Mouse (Mus musculus) embryonic facial prominence, embryonic 13.5 days (tissue): Measurements from ENCODE around the gene Meis2. TPM values are rescaled to one million over a fixed set of nuclear protein-coding genes. Genes with fewer than 3 reads are reported as not detected.
A peak's percentile ranks its signal among the peaks of the same experiment; 100 is the strongest.

Source experiments
- ATAC-seq: fragments of 200-750 bp; cut with Nextera tagmentation; 2 replicates; pipeline ENCODE4 v1.8.0; 2017; ENCODE audit warnings: low read depth; ENCODE audit not compliant: insufficient number of reproducible peaks, insufficient read depth, low FRiP score, low TSS enrichment
- H3K27ac ChIP-seq: fragments of 300-500 bp; sonication (generic); 2 replicates; pipeline ENCODE4 v1.5.1; 2015; ENCODE audit warnings: moderate library complexity, mild to moderate bottlenecking, inconsistent platforms
- H3K27me3 ChIP-seq: fragments of 300-500 bp; sonication (generic); 2 replicates; pipeline ENCODE4 v1.6.1; 2015; ENCODE audit warnings: mild to moderate bottlenecking, inconsistent platforms
- H3K36me3 ChIP-seq: fragments of 300-500 bp; sonication (generic); 2 replicates; pipeline ENCODE4 v1.6.1; 2015; ENCODE audit warnings: mild to moderate bottlenecking, inconsistent platforms
- H3K4me1 ChIP-seq: fragments of 300-500 bp; sonication (generic); 2 replicates; pipeline ENCODE4 v1.6.1; 2015; ENCODE audit warnings: inconsistent platforms
- H3K4me2 ChIP-seq: fragments of 300-500 bp; sonication (generic); 2 replicates; pipeline ENCODE4 v1.6.1; 2015; ENCODE audit warnings: moderate library complexity, mild to moderate bottlenecking, inconsistent platforms
- H3K4me3 ChIP-seq: fragments of 300-500 bp; sonication (generic); 2 replicates; pipeline ENCODE4 v1.5.1; 2015; ENCODE audit warnings: mild to moderate bottlenecking, inconsistent platforms
- H3K9ac ChIP-seq: fragments of 300-500 bp; sonication (generic); 2 replicates; pipeline ENCODE4 v1.6.1; 2015; ENCODE audit warnings: mild to moderate bottlenecking, inconsistent platforms
- H3K9me3 ChIP-seq: fragments of 300-500 bp; sonication (generic); 2 replicates; pipeline ENCODE4 v1.6.1; 2016; ENCODE audit warnings: inconsistent platforms
- WGBS: fragments of 180-500 bp; shearing (Covaris S2); methylation state at CpG from one replicate; pipeline ENCODE4 v1.1.7; 2015; ENCODE audit warnings: mixed read lengths; 5-methylcytosine and 5-hydroxymethylcytosine counted together
- polyA plus RNA-seq: library from polyadenylated mRNA; unstranded; fragments of >200 nt; fragmentation: Nextera tagmentation; extraction: Ambion mirVana; gene quantifications from 2 replicates; pipeline ENCODE4 v1.2.1, GENCODE M21; 2015

Meis2 gene
- polyA plus RNA-seq, 1 experiment from 2014 or later, result 43.1 TPM

DNA sequence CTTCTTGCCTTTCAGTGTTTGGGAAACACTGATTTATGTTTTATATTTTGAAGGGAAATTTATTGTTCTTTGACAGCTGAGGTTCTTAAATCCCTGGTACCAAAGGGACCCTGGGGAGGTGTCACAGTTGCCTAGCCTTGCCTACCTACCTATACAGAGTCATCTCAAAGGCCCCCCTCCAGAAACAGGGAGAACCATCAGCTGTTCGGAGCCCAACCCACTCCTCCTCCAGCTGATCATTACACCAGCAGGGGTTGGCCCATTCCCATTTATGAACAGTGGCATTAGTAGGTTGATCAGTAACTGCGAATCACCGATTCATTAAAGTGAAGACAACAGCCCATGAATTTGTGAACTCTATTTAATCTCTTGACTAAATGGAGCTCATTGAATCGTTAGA, 176.4 kb downstream of the Meis2 start:
- 94% methylated on average over 4 of the region's 4 CpGs for WGBS
- Histone ChIP-seq H3K4me1 (0 out of 2 replicates have a peak, but pooled peaks cover 4% of the 10 kb centered on the region), H3K4me3 (no peak overlapping the region), H3K4me2 (no peak overlapping the region), H3K9me3 (no peaks in the 10 kb centered on the region), H3K27me3 (no peaks in the 10 kb centered on the region; the same call in 1 of the 2 replicates), H3K27ac (no peak overlapping the region), H3K9ac (no peak overlapping the region), H3K36me3 (no peaks in the 10 kb centered on the region)
- no peak for ATAC-seq

DNA sequence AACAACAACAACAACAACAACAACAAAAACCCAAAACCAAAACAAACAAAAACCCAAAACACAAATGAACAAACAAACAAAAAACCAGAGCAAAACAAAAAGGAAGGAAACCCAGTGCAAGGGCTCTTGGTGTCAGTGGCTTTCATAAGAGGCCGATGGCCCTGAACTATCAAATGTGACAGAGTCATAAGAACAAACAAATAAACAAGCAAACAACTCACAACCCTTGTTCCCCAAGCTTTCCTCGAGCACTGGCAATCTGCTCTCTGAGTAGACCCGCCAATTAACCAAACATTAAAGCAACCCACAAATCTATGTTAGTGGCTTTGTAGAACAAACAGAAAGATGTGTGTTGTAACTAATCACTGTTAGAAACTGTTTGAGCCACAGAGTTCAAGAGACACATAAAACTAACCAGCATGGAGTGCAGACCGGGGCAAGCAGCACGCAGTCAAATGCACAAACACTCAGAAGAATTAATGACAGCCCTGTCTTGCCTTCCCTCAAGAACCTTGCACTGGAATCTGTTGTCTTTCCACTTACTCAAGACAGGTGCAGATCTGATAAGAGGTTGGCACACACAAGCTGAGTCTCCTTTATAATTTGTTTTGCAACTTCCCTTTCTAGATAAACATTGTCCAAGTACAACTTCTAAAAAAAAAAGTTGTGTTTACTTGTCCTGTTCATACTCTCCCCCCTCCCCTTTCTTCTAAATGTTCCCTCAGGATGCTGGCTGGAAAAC, 177.1 kb downstream of the Meis2 start:
- no peak overlapping the region for H3K4me2 ChIP-seq
- H3K4me3 ChIP-seq, result no peak overlapping the region
- 0 out of 2 replicates have a peak, but pooled peaks cover 11% of the 10 kb centered on the region for H3K4me1 ChIP-seq
- H3K36me3 ChIP-seq, result no peaks in the 10 kb centered on the region
- no peak for ATAC-seq
- H3K27ac ChIP-seq, result no peak overlapping the region
- no peak overlapping the region for H3K9ac ChIP-seq
- no peaks in the 10 kb centered on the region; the same call in 1 of the 2 replicates for H3K27me3 ChIP-seq
- WGBS, result 71% methylated on average over 5 of the region's 5 CpGs
- H3K9me3 ChIP-seq, result no peaks in the 10 kb centered on the region

GRCm38 (mm10) chr2:115887631-115888030, 178.0 kb downstream of the Meis2 start:
- Histone ChIP-seq H3K27ac (no peak overlapping the region), H3K9ac (no peak overlapping the region), H3K4me2 (no peak overlapping the region), H3K36me3 (no peaks in the 10 kb centered on the region), H3K27me3 (no peaks in the 10 kb centered on the region; the same call in 1 of the 2 replicates), H3K9me3 (no peaks in the 10 kb centered on the region), H3K4me3 (no peak overlapping the region), H3K4me1 (0 out of 2 replicates have a peak, but pooled peaks cover 13% of the 10 kb centered on the region)
- 80% methylated on average over 1 of the region's 1 CpGs for WGBS
- ATAC-seq, result no peak

DNA sequence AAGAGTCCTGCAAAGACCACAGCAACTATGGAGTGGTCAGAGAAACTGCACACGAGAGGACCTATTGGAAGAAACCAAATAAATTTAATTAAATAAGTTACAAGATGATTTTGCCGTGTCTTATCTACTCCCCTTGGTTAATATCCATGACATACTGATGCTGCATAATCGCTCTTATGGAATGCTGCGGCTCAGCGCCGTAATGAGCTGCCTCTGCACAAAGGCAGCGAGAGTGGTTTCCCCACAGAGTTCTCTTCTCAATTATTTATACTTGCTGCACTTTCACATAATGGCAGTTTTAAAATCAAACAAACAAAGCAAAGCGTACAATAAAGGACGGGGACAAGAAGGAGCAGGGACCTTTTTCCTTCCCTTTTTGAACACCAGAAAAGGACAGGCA, 181.5 kb downstream of the Meis2 start:
- Histone ChIP-seq H3K27ac (no peak overlapping the region), H3K9ac (no peak overlapping the region), H3K9me3 (no peaks in the 10 kb centered on the region), H3K4me2 (no peak overlapping the region), H3K4me3 (no peak overlapping the region), H3K27me3 (no peaks in the 10 kb centered on the region), H3K36me3 (no peaks in the 10 kb centered on the region), H3K4me1 (0 out of 2 replicates have a peak, but pooled peaks cover 12% of the 10 kb centered on the region)
- WGBS, result 58% methylated on average over 9 of the region's 9 CpGs
- no peak for ATAC-seq

DNA sequence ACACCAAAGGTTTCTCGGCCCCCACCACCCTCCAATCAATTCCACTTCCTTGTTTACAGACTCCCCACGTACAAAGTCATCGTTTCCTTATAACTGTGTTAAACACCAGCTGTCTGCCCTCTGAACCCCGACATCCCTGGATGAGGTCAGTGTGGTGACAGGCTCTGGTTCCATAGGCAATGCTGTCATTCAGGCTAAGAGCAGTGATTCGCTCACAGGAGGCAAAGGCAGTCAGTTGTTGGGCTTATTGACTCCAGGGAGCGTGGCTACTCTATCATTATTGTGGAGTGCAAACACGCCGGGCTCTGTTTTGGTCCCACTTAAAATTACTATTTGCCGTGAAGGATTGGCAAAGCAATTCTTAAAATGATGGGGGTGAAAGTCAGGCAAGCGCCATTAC, 182.1 kb downstream of the Meis2 start:
- Histone ChIP-seq H3K36me3 (no peaks in the 10 kb centered on the region), H3K9me3 (no peaks in the 10 kb centered on the region), H3K27me3 (no peaks in the 10 kb centered on the region), H3K27ac (no peak overlapping the region), H3K4me2 (no peak overlapping the region), H3K4me1 (0 out of 2 replicates have a peak, but pooled peaks cover 9% of the 10 kb centered on the region), H3K9ac (no peak overlapping the region), H3K4me3 (no peak overlapping the region)
- no peak for ATAC-seq
- 65% methylated on average over 10 of the region's 10 CpGs for WGBS

DNA sequence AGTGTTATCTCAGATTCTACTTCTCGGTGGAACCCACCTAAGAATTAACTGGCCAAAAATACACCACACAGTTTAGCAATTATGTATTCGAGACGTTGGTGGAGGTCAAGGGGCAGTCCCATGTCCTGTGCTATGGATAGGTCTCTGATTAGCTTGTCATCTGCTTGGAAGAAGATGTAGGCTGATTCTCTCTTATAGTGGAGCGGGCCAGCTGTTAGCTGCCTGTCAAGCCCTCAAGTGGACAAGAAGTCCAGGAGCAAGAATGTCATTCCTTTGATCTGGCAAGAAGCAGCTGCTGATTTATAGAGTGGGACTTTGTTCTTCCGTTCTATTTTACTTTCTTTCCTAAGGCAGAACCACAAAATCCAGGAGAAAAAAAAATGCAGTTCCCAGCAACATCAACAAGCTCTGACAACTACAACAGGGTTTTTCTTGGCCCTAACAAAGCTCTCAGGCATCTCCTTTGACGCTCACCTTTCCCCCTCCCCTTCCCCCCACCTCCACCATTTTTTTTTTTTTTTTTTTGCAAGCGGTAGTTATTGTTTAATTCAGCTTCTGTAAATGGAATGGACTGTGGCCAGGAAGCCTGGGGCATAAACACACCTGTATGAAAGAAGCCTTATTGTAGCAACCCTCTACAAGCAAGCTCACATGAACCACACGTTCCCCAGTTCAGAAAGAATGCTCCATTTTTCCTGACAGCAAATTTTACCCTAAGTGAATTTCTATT, 189.7 kb downstream of the Meis2 start:
- Histone ChIP-seq H3K4me3 (no peak overlapping the region), H3K9me3 (no peaks in the 10 kb centered on the region), H3K4me2 (no peak overlapping the region), H3K27me3 (no peaks in the 10 kb centered on the region), H3K4me1 (peaks cover 10% of the 10 kb centered on the region), H3K9ac (no peak overlapping the region), H3K27ac (peak overlapping the region; percentile 28; the same call in 1 of the 2 replicates), H3K36me3 (no peaks in the 10 kb centered on the region)
- no peak for ATAC-seq
- WGBS, result 49% methylated on average over 8 of the region's 8 CpGs

DNA sequence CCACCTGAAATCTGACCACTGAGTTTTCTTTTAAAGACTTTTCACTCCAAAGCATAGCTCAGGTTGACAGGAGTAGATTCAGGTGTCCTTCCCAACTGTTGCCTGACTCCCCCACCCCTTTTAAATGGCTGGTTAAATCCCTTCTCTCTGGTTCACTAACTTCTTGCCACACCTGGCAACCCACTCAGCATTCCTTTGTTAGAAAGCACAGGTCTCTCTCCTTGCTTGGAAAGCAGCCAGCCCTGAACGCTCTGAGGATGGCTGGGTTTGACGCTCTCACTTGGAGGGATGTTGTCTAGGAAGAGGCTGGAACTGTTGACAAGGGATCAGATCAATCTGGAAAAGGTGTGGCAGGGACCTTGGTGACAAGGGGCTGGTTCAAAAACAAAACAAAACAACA, 192.8 kb downstream of the Meis2 start:
- H3K4me3 ChIP-seq, result no peak overlapping the region
- no peaks in the 10 kb centered on the region for H3K36me3 ChIP-seq
- ATAC-seq, result no peak
- H3K27me3 ChIP-seq, result no peaks in the 10 kb centered on the region
- no peaks in the 10 kb centered on the region for H3K9me3 ChIP-seq
- WGBS, result 26% methylated on average over 2 of the region's 2 CpGs
- H3K4me2 ChIP-seq, result no peak overlapping the region
- no peak overlapping the region for H3K27ac ChIP-seq
- no peak overlapping the region for H3K9ac ChIP-seq
- peaks cover 26% of the 10 kb centered on the region for H3K4me1 ChIP-seq

GRCm38 (mm10) chr2:115869966-115870365, 195.7 kb downstream of the Meis2 start:
- no peak overlapping the region for H3K27ac ChIP-seq
- H3K36me3 ChIP-seq, result peaks cover 10% of the 10 kb centered on the region; the same call in 1 of the 2 replicates
- H3K4me1 ChIP-seq, result peaks cover 26% of the 10 kb centered on the region
- no peak overlapping the region for H3K9ac ChIP-seq
- peaks cover 5% of the 10 kb centered on the region for H3K27me3 ChIP-seq
- no peak overlapping the region for H3K4me2 ChIP-seq
- no peak overlapping the region for H3K4me3 ChIP-seq
- no peak for ATAC-seq
- H3K9me3 ChIP-seq, result no peaks in the 10 kb centered on the region
- 47% methylated on average over 2 of the region's 2 CpGs for WGBS

DNA sequence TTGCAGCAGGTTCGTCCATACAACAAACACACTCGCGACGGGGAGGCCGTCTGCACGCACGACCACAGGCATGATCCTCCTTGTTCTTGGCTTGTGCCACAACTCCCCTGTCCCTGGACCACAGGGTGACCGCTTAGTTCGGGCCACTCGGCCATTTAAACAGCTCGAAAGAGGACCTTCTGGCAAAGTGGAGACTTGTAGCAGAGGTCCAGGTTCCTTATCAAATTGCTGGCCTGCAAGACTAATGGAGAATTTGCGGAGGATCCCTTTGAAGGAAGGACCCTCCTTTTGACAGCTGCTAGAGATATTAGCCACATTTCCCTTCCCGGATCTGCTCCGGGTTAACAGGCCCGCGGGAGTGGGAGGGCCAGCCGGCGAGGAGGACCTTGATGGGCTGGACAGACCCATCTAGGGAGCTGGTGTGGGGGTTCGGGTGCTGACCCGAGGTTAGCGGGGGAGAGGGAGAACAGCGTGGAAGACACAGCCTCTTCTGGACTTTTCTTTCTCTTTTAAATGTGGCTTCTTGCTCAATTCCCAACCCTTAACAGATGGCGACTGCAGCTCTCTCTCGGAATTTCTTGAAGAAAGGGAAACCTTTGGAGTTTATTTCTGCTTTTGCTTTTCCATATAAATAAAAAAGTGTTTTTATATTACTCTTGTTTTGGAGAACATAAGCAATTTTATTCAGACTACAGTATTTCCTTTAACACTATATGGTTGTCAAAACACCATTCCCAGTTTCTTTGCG, 204.9 kb downstream of the Meis2 start:
- peak overlapping the region; percentile 30 for H3K4me3 ChIP-seq
- 4% methylated on average over 25 of the region's 25 CpGs for WGBS
- H3K9ac ChIP-seq, result peak overlapping the region; percentile 46; the same call in 1 of the 2 replicates
- H3K9me3 ChIP-seq, result no peaks in the 10 kb centered on the region
- H3K27me3 ChIP-seq, result peaks cover 55% of the 10 kb centered on the region
- no peak for ATAC-seq
- no peak overlapping the region for H3K27ac ChIP-seq
- peak overlapping the region; percentile 53 for H3K4me2 ChIP-seq
- H3K36me3 ChIP-seq, result no peaks in the 10 kb centered on the region
- H3K4me1 ChIP-seq, result peaks cover 18% of the 10 kb centered on the region

DNA sequence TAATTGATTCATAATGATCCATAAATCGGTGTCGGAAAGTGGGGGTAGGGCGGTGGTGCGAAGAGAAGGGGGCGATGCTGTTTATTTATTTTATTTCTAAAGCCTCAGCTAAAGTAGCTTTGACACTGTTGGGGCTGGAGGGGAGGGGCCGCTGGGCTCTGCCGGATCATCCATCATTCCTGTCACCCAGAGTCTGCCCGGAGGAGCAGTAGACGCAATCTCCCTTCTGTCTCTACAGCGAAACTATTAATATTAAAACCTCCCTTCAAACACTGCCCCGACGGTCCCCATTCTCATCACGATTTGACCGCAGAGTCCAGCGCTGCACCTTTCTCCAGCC, 205.5 kb downstream of the Meis2 start:
- H3K9me3 ChIP-seq, result no peaks in the 10 kb centered on the region
- H3K4me2 ChIP-seq, result peak overlapping the region; percentile 53
- H3K4me1 ChIP-seq, result peaks cover 18% of the 10 kb centered on the region
- no peaks in the 10 kb centered on the region for H3K36me3 ChIP-seq
- ATAC-seq, result no peak
- no peak overlapping the region for H3K27ac ChIP-seq
- H3K4me3 ChIP-seq, result peak overlapping the region; percentile 30
- 2% methylated on average over 15 of the region's 15 CpGs for WGBS
- H3K9ac ChIP-seq, result no peak overlapping the region
- H3K27me3 ChIP-seq, result peaks cover 62% of the 10 kb centered on the region

GRCm38 (mm10) chr2:115859371-115860140, 206.1 kb downstream of the Meis2 start:
- peak; percentile 33; the same call in 1 of the 2 replicates for ATAC-seq
- Histone ChIP-seq H3K36me3 (no peaks in the 10 kb centered on the region), H3K9ac (0 out of 2 replicates have a peak overlapping the region, but pooled peaks have one; percentile 36), H3K27ac (peak overlapping the region; percentile 24; the same call in 1 of the 2 replicates), H3K4me1 (peaks cover 23% of the 10 kb centered on the region), H3K4me3 (peak overlapping the region; percentile 30; the same call in 1 of the 2 replicates), H3K9me3 (no peaks in the 10 kb centered on the region), H3K27me3 (peaks cover 67% of the 10 kb centered on the region), H3K4me2 (peak overlapping the region; percentile 53)
- WGBS, result 3% methylated on average over 27 of the region's 27 CpGs
